Mouse (Mus musculus) heart, postnatal 25 days (tissue): Measurements from ENCODE around the gene Alg12. TPM values are rescaled to one million over a fixed set of nuclear protein-coding genes. Genes with fewer than 3 reads are reported as not detected.
A peak's percentile ranks its signal among the peaks of the same experiment; 100 is the strongest.
"Not testable (repeated sequence)": the region's sequence is repeated elsewhere in the genome, so short reads cannot be mapped to it uniquely, and the experiment has no call there.

ENCODE experiments used
- DNase-seq: peaks from one replicate; pipeline ENCODE4 v3.0.0; 2022; ENCODE audit warnings: low spot score
- intact Hi-C: fragments of 180-260 bp; cut with DNase I; formaldehyde crosslinking; loops from one replicate; pipeline ENCODE4 v1.15.1; 2025
- total RNA-seq, 2 experiments: library from RNA; stranded (reverse); gene quantifications; 2 replicates each; pipeline ENCODE4 v1.2.3; 2021

Alg12 gene
- total RNA-seq, 2 experiments from 2014 or later, result 10.7 TPM

- no peak for DNase-seq
- intact Hi-C loops, result no loop called here
Measured at GRCm38 (mm10) chr15:88836571-88836970, 17.5 kb upstream of the Alg12 start.

DNA sequence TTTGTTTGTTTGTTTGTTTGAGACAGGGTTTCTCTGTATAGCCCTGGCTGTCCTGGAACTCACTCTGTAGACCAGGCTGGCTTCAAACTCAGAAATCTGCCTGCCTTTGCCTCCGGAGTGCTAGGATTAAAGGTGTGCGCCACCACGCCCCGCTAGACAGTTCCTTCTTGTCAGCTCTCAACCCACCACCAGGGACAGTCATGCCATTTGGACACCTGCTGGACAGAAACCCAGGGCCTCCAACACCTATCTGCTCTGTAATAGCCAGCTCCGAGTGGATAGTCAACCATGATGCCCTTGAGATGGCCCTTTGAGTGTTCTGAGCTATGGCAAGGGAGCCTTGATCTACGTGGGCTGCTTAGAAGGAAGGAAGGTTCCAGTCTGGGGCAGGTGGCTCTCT, 16.9 kb upstream of the Alg12 start:
- intact Hi-C loops, result no loop called here
- no peak for DNase-seq

GRCm38 (mm10) chr15:88832536-88832935, 13.4 kb upstream of the Alg12 start:
- no peak for DNase-seq
- intact Hi-C loops, result no loop called here

GRCm38 (mm10) chr15:88831482-88831881, 12.4 kb upstream of the Alg12 start:
- intact Hi-C loops, result no loop called here

DNA sequence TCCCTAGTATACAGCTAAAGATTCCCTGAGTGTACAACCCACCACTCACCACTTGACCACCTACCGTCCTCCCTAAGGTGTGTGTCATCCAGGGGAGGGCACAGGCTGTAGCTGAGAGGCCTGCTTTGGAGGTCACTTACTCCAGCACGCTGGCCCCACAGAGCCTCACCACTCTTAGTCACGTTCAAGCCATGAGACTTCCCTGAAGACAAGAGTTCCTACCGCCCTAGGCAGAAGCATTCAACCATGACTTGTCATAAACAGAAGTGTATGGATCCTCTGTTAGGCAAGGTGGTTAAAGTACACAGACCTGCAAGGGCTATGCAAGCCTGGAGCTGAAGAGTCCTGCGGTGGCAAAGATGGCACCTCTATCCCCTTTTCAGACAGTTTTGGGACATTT, 11.6 kb upstream of the Alg12 start:
- intact Hi-C loops, result no loop called here
- no peak for DNase-seq

More at GRCm38 (mm10) chr15:88831482-88831881, 12.4 kb upstream of the Alg12 start:
- DNase-seq, result peak; percentile 61

DNA sequence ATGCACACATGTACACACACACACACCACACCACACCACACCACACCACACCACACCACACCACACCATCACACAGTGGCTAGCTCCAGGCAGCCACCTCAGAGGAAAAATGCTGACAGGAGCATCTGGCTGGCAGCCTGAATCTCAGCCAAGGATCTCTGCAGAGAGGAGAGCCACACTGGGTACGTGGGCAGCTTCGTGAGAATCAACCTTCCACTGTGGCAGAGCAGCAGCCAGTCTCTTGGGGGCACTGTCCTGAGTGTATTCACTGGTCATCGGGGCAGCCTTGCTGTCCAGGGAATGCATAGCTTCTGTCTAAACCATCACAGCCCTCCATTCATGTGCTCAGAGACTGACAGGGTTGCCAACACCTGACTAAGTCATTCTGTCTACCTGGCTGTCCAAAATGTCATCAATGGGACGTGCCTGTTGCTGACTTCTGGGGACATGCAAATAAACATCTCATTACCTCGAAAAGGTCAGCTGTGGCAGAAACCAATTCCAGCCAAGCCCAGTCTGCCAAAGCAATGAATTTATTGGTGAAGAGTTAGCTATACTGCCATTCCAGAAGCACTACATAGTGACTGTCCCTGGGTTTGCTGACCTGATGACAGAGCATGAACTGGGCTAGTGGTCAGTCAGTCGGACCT, 10.8 kb upstream of the Alg12 start:
- intact Hi-C loops, result loop anchor here (10.0 kb wide), 1 partner anchor 165 kb away; no protein-coding TSS in a partner anchor
- DNase-seq, result no peak

GRCm38 (mm10) chr15:88828800-88829705, 9.9 kb upstream of the Alg12 start:
- peak; percentile 73 for DNase-seq
- intact Hi-C loops, result loop anchor here (1.0 to 10.0 kb wide), 3 partner anchors 47 to 166 kb away; no protein-coding TSS in a partner anchor

GRCm38 (mm10) chr15:88827991-88828799, 9.1 kb upstream of the Alg12 start:
- peak; percentile 58 for DNase-seq
- intact Hi-C loops, result loop anchor here (1.0 to 10.0 kb wide), 3 partner anchors 48 to 167 kb away; no protein-coding TSS in a partner anchor

DNA sequence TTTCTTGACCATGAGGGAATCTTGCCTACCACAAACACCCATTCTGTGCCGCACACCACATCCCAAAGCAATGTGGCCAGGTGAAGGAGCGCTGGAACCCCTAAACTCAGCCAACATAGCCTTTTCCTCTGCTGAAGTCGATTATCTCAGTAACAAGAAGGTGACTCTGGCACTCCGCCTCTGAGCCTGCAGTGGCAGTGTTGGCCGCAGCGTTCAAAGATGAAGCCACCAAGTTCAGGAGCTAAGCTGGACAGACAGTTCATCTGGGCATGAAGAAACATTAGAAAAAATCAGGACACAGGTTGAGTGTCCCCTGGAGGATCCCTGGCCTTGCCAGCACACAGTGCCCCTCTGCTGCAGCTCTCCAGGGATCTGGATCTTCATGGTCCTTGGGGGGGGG, 8.3 kb upstream of the Alg12 start:
- no peak for DNase-seq
- intact Hi-C loops, result loop anchor here (10.0 kb wide), 1 partner anchor 167 kb away; no protein-coding TSS in a partner anchor

DNA sequence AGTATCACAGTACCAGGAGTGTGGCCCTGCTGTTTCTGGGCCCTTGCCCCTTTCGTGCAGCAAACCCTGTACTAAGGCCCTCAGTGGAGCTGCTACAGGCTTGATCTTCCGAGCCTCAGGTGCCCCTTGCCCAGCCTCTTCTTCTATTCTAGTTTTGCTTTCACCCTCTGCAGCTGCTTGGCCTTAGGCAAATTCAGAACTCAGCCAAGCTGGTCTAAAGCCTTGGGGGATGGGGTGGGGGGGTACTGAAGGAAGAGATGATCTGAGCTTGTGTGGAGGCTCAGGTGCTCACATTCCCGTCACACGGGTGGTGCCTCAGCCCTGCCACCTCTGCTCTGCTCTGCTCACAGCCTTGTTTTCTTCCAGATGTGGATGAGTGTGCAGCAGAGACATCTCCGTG, 4.3 kb upstream of the Alg12 start:
- intact Hi-C loops, result loop anchor here (5.0 to 10.0 kb wide), 2 partner anchors 171 to 254 kb away; partner anchors contain the start of gene Trabd
- DNase-seq, result no peak

GRCm38 (mm10) chr15:88822513-88822912, 3.4 kb upstream of the Alg12 start:
- no peak for DNase-seq
- intact Hi-C loops, result loop anchor here (5.0 to 10.0 kb wide), 2 partner anchors 172 to 255 kb away; partner anchors contain the start of gene Trabd

DNA sequence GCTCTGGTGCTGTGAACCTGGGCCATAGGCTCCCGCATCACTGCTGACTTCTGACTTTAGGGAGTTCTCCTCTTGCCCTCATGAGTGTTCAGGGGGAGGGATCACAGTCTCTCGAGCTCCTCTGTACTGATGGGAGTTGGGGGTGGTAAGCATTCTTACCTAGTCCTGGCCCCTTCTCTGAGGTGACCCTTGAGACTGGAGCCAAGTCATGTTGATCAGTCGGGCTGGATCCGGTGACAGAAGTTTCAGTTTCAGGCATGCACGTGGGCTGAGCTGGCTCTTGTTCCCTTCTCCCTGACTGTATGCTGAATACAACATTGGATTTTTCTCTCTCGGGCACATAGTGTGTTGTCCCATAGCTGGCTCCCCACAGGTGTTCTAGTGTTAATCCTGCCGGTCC, 2.3 kb upstream of the Alg12 start:
- intact Hi-C loops, result loop anchor here (5.0 to 10.0 kb wide), 2 partner anchors 173 to 256 kb away; partner anchors contain the start of gene Trabd
- no peak for DNase-seq

DNA sequence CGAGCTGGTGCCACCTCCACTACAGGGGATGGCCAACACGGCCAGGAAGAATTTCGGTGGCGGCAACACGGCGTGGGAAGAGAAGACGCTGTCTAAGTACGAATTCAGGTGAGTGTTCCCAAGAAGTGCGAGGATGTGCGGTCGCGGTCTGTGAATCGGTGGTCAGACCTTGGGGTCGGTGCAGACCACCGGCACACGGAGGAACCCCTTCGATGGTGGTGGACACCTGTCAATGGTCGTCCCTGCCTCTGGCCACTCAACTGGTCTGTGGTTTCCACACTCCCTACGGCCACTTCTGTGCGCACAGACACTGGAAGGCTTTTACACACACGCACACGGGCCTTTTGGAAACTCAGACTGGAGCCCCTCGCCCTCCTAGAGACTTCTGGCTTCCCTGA, 787 bp upstream of the Alg12 start:
- intact Hi-C loops, result loop anchor here (5.0 to 10.0 kb wide), 4 partner anchors 68 to 257 kb away; partner anchors contain the start of genes Brd1, Trabd and Zbed4
- no peak for DNase-seq

DNA sequence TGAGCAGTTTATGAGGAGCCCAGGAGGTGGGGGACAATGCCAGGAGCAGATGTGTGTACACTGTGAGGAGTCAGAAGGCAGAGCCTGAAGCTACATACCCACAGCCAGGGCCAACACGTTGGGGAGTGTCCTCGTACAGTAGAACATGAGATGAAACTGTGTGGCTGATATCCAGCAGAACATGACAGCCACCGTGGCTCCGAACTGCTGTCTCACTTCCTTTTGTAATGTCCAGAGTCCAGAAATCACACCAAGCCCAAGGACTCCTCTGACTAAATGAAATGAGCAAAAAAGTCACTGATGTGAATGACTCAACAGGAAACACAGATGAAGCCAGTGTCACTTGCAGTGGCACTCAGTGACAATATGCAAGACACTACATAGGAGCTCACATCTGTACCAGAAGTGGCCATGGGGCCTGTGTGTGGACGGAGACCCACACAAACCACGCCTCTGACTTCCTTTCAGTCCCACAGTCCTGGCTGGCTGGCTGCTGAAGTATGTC, 3.9 kb downstream of the Alg12 start:
- intact Hi-C loops, result loop anchor here (5.0 kb wide), 2 partner anchors 63 to 83 kb away; partner anchors contain the start of genes Brd1 and Zbed4
- DNase-seq, result no peak

DNA sequence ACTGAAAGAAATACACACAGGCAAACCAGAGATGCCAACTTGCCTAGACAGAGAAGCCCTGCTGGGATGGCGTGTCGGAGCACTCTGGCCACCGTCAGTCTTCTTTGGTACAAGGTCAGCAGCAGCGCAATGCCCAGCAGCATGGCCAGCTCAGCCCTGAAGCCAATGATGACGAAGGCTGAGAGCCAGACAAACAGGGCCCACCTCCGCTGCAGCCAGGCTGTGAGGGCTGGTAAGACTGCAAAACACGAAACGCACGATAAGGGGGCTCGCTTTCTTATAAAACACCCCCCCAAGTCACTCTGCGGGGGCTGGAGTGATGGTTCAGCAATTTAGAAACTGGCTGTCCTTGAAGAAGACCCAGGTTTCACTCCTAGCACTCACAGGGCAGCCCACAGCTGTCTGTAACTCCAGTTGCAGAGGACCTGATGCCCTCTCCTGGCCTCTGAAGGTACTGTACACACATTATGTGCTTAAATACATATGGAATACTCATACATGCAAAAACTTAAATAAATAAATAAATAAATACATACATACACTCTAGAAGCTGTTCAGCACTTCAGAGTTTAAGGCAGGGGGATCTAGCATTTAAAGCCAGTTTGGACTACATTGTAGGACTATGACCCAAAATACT, 4.6 kb downstream of the Alg12 start:
- no peak for DNase-seq
- intact Hi-C loops, result loop anchor here (5.0 kb wide), 2 partner anchors 62 to 82 kb away; partner anchors contain the start of genes Brd1 and Zbed4

GRCm38 (mm10) chr15:88813873-88814272, 5.2 kb downstream of the Alg12 start:
- intact Hi-C loops, DNase-seq: not testable (repeated sequence)

DNA sequence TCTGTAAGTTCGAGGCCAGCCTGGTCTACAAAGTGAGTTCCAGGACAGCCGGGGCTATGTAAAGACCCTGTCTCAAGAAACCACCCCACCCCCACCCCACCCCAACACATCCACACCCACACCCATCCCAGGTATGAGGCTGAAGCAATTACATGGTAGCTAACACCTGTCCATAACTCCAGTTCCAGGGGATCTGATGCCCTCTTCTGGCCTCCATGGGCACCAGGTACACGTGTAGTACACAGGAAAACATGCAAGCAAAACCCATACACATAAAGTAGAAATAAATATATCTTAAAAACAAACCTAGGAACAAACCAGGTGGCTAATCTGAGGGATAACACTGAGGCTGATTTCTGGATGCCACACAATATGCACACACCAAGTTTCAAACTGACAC, 5.9 kb downstream of the Alg12 start:
- intact Hi-C loops, result no loop called here
- DNase-seq, result no peak

DNA sequence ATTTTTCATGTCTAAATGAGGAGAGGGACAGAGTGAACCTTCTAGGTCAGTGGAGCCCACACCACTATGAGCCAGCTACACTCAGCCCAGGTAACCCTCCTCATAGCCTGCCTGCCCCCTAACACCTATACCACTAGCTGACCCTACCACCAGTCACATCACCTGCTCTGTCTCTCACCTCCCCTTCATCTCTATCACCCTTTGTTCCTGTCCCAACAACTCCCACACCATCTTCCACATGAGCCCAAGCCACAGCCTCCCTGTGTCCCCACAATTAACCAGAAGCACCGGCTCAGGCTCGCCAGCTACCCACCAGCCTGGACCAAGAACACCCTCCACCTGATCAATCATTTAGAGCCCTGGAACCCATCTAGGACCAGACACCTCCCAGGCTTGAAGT, 8.7 kb downstream of the Alg12 start:
- no peak for DNase-seq
- intact Hi-C loops, result no loop called here

DNA sequence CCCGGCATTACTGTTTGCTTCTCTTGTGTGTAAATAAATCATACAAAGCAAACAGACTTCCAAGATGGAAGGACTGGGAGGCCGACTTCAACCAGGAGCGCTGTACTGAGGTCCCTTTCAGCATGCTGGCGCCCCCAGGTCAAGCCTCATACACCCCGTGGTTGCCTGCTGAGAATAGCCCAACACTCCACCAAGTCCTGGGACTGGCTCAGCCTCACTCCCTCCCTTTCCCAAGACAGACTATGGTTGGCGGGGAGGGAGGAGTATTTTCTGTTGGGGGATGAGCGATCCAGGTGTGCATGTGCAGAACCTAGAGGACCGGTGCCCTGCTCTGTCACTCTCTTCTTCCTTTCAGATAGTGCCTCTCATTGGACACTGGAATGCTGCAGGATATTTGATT, 11.0 kb downstream of the Alg12 start:
- no peak for DNase-seq
- intact Hi-C loops, result no loop called here
